Mouse (Mus musculus): ENCODE results near the gene Xpo4. TPM values are rescaled to one million over a fixed set of nuclear protein-coding genes. Genes with fewer than 3 reads are reported as not detected.

Xpo4 gene
- polyA plus RNA-seq, 2 experiments, result 15.5 to 27.4 TPM

DNA sequence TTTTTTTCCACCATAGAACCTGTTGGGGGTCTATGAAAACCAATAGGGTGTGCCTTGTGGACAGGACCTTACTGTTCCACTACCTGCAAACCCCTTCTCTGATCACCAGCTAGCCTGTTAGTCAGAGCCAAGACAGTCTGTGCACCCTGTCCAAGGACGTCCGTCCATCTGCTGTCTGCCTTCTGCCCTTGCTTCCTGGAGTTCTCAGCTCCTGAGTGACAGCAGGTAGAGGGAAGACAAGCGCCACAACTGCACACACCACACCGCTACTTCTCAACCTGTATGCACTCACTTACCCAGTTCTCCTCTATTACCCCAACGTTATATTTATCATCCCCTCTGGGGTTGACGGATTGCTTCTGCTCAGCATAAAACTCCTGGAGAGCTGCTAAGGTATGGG lies 99.6 kb downstream of the Xpo4 start:
- no peak for ATAC-seq (ENCODE audit: low FRiP score, low read depth)
- DNase-seq (ENCODE audit: low spot score), result no peak
- H3K9me3 ChIP-seq (ENCODE audit: control insufficient read depth, low read length), result no peaks in the 10 kb centered on the region
- H3K4me1 ChIP-seq (ENCODE audit: control insufficient read depth, insufficient read depth, low read length), result peaks cover 3% of the 10 kb centered on the region; the same call in 1 of the 2 replicates
- no peak overlapping the region for H3K9ac ChIP-seq (ENCODE audit: low read depth, low read length, severe bottlenecking)
- H3K4me2 ChIP-seq (replicated peaks; ENCODE audit: low read depth, low read length, severe bottlenecking), result no peak overlapping the region
- H3K36me3 ChIP-seq (ENCODE audit: control insufficient read depth, insufficient read depth, low read length), result no peaks in the 10 kb centered on the region
- 81% methylated on average over 6 of the region's 6 CpGs for WGBS
- no peak overlapping the region for H3K4me3 ChIP-seq (replicated peaks; ENCODE audit: low read length)
- H3K27ac ChIP-seq (replicated peaks; ENCODE audit: low read depth, low read length), result no peak overlapping the region
- H3K27me3 ChIP-seq (ENCODE audit: control insufficient read depth, insufficient read depth, low read length), result no peaks in the 10 kb centered on the region
- no peak for TF ChIP-seq POLR2A (IDR thresholded peaks at IDR 0.05; ENCODE audit: borderline replicate concordance, extremely low read depth, insufficient read depth, insufficient read length)

DNA sequence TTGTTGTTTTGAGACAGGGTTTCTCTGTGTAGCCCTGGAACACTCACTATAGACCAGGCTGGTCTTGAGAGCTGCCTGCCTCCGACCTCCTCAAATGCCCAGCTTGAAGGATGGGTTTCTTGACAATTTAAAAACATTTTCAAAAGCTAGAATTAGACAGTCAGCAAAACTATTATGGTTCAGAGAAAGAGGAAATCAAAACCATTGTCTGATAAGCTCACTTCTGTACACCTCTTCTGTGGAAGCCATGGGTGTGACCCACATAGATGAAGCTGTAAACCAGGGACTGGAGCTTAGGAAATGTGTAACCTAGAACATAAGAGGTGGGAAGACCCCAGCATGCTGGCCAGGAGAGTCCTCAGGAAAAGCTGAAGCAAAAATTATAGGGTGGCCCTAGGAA lies 108.3 kb downstream of the Xpo4 start:
- Histone ChIP-seq H3K27me3 (ENCODE audit: control insufficient read depth, insufficient read depth, low read length) (no peaks in the 10 kb centered on the region), H3K27ac (replicated peaks; ENCODE audit: low read depth, low read length) (no peak overlapping the region), H3K9ac (ENCODE audit: low read depth, low read length, severe bottlenecking) (no peak overlapping the region), H3K4me2 (replicated peaks; ENCODE audit: low read depth, low read length, severe bottlenecking) (no peak overlapping the region), H3K4me3 (replicated peaks; ENCODE audit: low read length) (no peak overlapping the region), H3K9me3 (ENCODE audit: control insufficient read depth, low read length) (no peaks in the 10 kb centered on the region), H3K4me1 (ENCODE audit: control insufficient read depth, insufficient read depth, low read length) (no peaks in the 10 kb centered on the region), H3K36me3 (ENCODE audit: control insufficient read depth, insufficient read depth, low read length) (peaks cover 13% of the 10 kb centered on the region; the same call in 1 of the 2 replicates)
- ATAC-seq (ENCODE audit: low FRiP score, low read depth) (no peak), DNase-seq (ENCODE audit: low spot score) (no peak)
- no peak for TF ChIP-seq POLR2A (IDR thresholded peaks at IDR 0.05; ENCODE audit: borderline replicate concordance, extremely low read depth, insufficient read depth, insufficient read length)
- 90% methylated on average over 1 of the region's 1 CpGs for WGBS

DNA sequence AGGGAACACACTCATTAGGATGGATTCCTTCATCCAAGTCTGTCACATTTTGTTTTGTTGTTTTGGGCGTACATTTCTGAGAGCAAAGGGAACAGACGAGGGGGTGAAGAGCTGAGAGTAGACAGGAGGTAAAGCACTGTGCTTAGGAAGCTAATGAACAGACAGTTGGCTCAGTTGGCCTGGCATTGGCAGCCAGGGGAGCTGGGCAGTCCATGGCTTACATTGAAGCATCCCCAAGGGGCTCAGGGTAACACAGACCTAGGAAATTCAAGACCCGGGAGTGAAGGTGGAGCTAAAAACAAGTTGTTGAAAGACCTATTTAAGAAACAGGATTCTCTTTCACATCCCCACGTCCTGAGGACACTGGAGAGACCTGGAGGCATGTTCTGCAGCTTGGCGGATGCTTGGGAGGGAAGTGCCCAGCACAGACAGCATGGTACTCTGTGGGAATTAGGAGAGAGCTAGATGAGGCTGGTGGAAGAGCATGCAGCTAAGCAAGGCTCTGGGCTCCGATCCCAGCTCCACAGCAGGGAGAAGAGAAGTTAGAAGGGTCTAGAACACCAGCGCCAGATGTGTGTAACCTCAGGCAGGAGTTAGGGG lies 109.7 kb downstream of the Xpo4 start:
- WGBS, result 84% methylated on average over 7 of the region's 7 CpGs
- Histone ChIP-seq H3K4me3 (replicated peaks; ENCODE audit: low read length) (no peak overlapping the region), H3K4me1 (ENCODE audit: control insufficient read depth, insufficient read depth, low read length) (no peaks in the 10 kb centered on the region), H3K9me3 (ENCODE audit: control insufficient read depth, low read length) (no peaks in the 10 kb centered on the region), H3K9ac (ENCODE audit: low read depth, low read length, severe bottlenecking) (no peak overlapping the region), H3K4me2 (replicated peaks; ENCODE audit: low read depth, low read length, severe bottlenecking) (no peak overlapping the region), H3K27me3 (ENCODE audit: control insufficient read depth, insufficient read depth, low read length) (no peaks in the 10 kb centered on the region), H3K36me3 (ENCODE audit: control insufficient read depth, insufficient read depth, low read length) (peaks cover 13% of the 10 kb centered on the region; the same call in 1 of the 2 replicates), H3K27ac (replicated peaks; ENCODE audit: low read depth, low read length) (no peak overlapping the region)
- DNase-seq (ENCODE audit: low spot score) (no peak), ATAC-seq (ENCODE audit: low FRiP score, low read depth) (no peak)
- no peak for TF ChIP-seq POLR2A (IDR thresholded peaks at IDR 0.05; ENCODE audit: borderline replicate concordance, extremely low read depth, insufficient read depth, insufficient read length)

DNA sequence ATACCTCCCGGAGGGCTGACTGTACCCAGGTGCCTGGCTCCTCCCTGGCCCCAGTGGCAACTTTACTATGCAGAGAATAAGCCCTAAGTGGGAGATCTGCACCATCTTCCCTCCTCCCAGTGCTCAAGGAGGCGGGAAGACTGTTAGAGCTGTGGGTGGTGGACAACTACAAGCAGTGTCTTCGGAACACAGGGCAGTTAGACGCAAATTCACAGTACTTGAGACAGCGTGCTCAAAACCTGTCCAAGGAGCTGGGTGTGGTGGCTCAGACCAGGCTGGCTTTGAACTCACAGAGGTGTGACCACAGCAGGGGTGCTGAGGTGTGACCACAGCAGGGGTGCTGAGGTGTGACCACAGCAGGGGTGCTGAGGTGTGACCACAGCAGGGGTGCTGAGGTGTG lies 110.8 kb downstream of the Xpo4 start:
- TF ChIP-seq POLR2A (IDR thresholded peaks at IDR 0.05; ENCODE audit: borderline replicate concordance, extremely low read depth, insufficient read depth, insufficient read length), result no peak
- ATAC-seq (ENCODE audit: low FRiP score, low read depth) (no peak), DNase-seq (ENCODE audit: low spot score) (no peak)
- Histone ChIP-seq H3K27ac (replicated peaks; ENCODE audit: low read depth, low read length) (no peak overlapping the region), H3K36me3 (ENCODE audit: control insufficient read depth, insufficient read depth, low read length) (peaks cover 18% of the 10 kb centered on the region), H3K4me1 (ENCODE audit: control insufficient read depth, insufficient read depth, low read length) (no peaks in the 10 kb centered on the region), H3K9ac (ENCODE audit: low read depth, low read length, severe bottlenecking) (no peak overlapping the region), H3K27me3 (ENCODE audit: control insufficient read depth, insufficient read depth, low read length) (no peaks in the 10 kb centered on the region), H3K4me3 (replicated peaks; ENCODE audit: low read length) (no peak overlapping the region), H3K9me3 (ENCODE audit: control insufficient read depth, low read length) (no peaks in the 10 kb centered on the region), H3K4me2 (replicated peaks; ENCODE audit: low read depth, low read length, severe bottlenecking) (no peak overlapping the region)
- WGBS, result 67% methylated on average over 5 of the region's 5 CpGs

DNA sequence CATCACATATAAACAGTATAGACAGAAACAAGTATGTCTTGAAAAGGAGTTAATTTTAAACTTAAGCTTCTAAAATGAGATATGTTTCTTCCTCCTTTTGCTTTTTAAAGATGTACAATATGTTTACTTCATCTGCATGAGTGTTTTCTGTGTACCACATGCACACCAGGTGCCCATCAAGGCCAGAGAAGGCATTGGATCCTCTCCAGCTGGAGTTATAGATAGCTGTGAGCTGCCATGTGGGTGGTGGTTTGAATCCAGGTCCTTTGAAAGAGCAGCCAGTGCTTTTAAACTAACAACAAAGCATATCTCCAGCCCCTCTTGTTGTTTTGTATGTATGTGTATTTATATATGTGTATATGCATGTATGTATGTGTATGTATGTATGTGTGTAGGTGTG lies 112.3 kb downstream of the Xpo4 start:
- H3K4me3 ChIP-seq (replicated peaks; ENCODE audit: low read length), result no peak overlapping the region
- no peak overlapping the region for H3K27ac ChIP-seq (replicated peaks; ENCODE audit: low read depth, low read length)
- H3K4me1 ChIP-seq (ENCODE audit: control insufficient read depth, insufficient read depth, low read length), result no peaks in the 10 kb centered on the region
- no peak for TF ChIP-seq POLR2A (IDR thresholded peaks at IDR 0.05; ENCODE audit: borderline replicate concordance, extremely low read depth, insufficient read depth, insufficient read length)
- H3K9me3 ChIP-seq (ENCODE audit: control insufficient read depth, low read length), result no peaks in the 10 kb centered on the region
- H3K36me3 ChIP-seq (ENCODE audit: control insufficient read depth, insufficient read depth, low read length), result peaks cover 30% of the 10 kb centered on the region
- no peak overlapping the region for H3K9ac ChIP-seq (ENCODE audit: low read depth, low read length, severe bottlenecking)
- no peaks in the 10 kb centered on the region for H3K27me3 ChIP-seq (ENCODE audit: control insufficient read depth, insufficient read depth, low read length)
- H3K4me2 ChIP-seq (replicated peaks; ENCODE audit: low read depth, low read length, severe bottlenecking), result no peak overlapping the region
- DNase-seq (ENCODE audit: low spot score) (no peak), ATAC-seq (ENCODE audit: low FRiP score, low read depth) (no peak)

All from limb, embryonic 14.5 days (tissue).